Mouse (Mus musculus): Measurements from ENCODE around the gene Cyb561a3. TPM values are rescaled to one million over a fixed set of nuclear protein-coding genes. Genes with fewer than 3 reads are reported as not detected.
"Not testable (repeated sequence)": the region's sequence is repeated elsewhere in the genome, so short reads cannot be mapped to it uniquely, and the experiment has no call there.

Gene Cyb561a3
- 12.8 and 14.3 TPM in 2 replicates for polyA plus RNA-seq (2014; fragmentation: Nextera tagmentation; extraction: Ambion mirVana)

DNA sequence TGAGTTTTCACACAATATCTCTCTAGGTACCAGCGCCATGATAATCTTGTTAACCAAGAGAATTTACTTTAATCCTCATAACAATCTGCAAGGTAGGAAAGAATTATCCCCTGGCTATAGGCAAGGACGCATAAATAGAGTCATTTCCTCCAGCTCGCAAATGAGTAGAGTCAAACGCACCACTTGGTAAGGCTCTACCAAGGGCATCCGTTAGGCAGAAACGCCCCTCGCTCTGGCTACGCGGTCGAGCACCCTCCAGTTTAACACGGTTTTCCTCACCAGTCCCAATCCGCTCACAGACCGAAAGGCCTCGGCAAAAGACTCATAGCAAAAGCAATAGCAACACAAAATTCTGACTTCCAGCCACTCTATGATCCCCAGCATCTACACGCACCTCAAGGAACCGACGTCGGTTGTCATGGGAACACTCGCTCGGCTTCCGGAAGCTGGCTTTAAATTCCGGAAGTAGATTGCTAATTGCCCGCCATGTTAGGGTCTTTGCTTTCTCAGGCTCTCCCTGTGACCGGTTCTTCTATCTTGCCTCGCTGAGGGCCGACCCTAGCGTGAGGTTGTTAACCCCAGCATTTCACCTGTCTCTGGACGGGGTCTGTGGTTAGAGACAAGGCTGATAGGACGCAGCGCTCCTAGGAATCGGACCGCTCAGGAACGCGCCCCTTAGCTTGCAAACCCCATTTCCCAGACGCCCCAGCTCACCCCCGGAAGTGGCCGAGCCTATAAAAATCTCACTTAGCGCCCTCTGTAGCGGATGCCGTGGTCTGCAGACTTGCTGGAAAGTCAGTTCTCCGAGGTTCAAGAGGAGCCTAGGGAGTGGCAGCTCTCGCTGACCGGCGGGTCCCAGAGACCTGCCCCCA, at the start of gene Cyb561a3, which contains the start of gene Tmem138:
TSS of gene Cyb561a3 (plus strand) at position 483 of the 872 bp plus-strand sequence.
TSS of gene Tmem138 (minus strand) at position 673 of the 872 bp plus-strand sequence.
- Histone ChIP-seq H3K36me3 (ENCODE audit: control insufficient read depth, insufficient read depth, low read length) (peaks cover 15% of the 10 kb centered on the region), H3K27me3 (ENCODE audit: control insufficient read depth, insufficient read depth, low read length) (no peaks in the 10 kb centered on the region), H3K4me1 (ENCODE audit: control insufficient read depth, insufficient read depth, low read length) (0 out of 2 replicates have a peak, but pooled peaks cover 10% of the 10 kb centered on the region), H3K9ac (ENCODE audit: low read depth, low read length) (peak within 1 kb of the TSS; percentile 79), H3K4me3 (ENCODE audit: low read depth, low read length) (peak within 1 kb of the TSS; percentile 54), H3K4me2 (peak within 1 kb of the TSS; percentile 85), H3K9me3 (replicated peaks; ENCODE audit: control insufficient read depth, low read length) (no peaks in the 10 kb centered on the region), H3K27ac (ENCODE audit: low read depth, low read length) (peak within 1 kb of the TSS; percentile 73)
- under 1% methylated on average over 44 of the region's 44 CpGs for WGBS (ENCODE audit: insufficient replicate concordance)
- ATAC-seq (replicated peaks; ENCODE audit: insufficient number of reproducible peaks, low FRiP score, low TSS enrichment), result peak; percentile 90

GRCm38 (mm10) chr19:10530082-10530481, 46.9 kb upstream of the Cyb561a3 start:
- Histone ChIP-seq H3K27me3 (ENCODE audit: control insufficient read depth, insufficient read depth, low read length) (no peaks in the 10 kb centered on the region), H3K4me2 (no peak overlapping the region), H3K9me3 (replicated peaks; ENCODE audit: control insufficient read depth, low read length) (no peaks in the 10 kb centered on the region), H3K27ac (ENCODE audit: low read depth, low read length) (no peak overlapping the region), H3K36me3 (ENCODE audit: control insufficient read depth, insufficient read depth, low read length) (peaks cover 7% of the 10 kb centered on the region), H3K9ac (ENCODE audit: low read depth, low read length) (no peak overlapping the region), H3K4me1 (ENCODE audit: control insufficient read depth, insufficient read depth, low read length) (peaks cover 10% of the 10 kb centered on the region), H3K4me3 (ENCODE audit: low read depth, low read length) (no peak overlapping the region)
- ATAC-seq (replicated peaks; ENCODE audit: insufficient number of reproducible peaks, low FRiP score, low TSS enrichment), result no peak
- WGBS (ENCODE audit: insufficient replicate concordance), result 95% methylated on average over 1 of the region's 1 CpGs

DNA sequence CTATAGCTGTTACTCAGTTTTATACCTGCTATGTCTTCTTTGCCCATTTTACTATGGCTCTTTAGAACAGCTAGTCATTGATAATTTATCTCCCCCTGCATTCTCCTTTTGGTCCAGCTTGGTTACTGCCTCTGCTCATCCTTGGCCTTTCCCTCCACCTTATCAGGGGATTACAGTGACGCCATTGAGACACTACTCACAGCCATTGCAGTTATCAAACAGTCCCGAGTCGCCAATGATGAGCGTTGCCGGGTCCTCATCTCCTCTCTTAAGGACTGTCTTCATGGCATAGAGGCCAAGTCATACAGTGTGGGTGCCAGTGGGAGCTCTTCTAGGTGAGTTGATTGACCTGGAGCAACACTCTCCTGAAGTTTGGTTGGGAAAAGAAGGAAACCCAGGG, 37.5 kb upstream of the Cyb561a3 start:
- Histone ChIP-seq H3K9ac (ENCODE audit: low read depth, low read length) (no peak overlapping the region), H3K9me3 (replicated peaks; ENCODE audit: control insufficient read depth, low read length) (no peaks in the 10 kb centered on the region), H3K27me3 (ENCODE audit: control insufficient read depth, insufficient read depth, low read length) (no peaks in the 10 kb centered on the region), H3K4me3 (ENCODE audit: low read depth, low read length) (no peak overlapping the region), H3K27ac (ENCODE audit: low read depth, low read length) (no peak overlapping the region), H3K4me2 (no peak overlapping the region), H3K4me1 (ENCODE audit: control insufficient read depth, insufficient read depth, low read length) (no peaks in the 10 kb centered on the region), H3K36me3 (ENCODE audit: control insufficient read depth, insufficient read depth, low read length) (peaks cover 42% of the 10 kb centered on the region)
- no peak for ATAC-seq (replicated peaks; ENCODE audit: insufficient number of reproducible peaks, low FRiP score, low TSS enrichment)
- 72% methylated on average over 5 of the region's 5 CpGs for WGBS (ENCODE audit: insufficient replicate concordance)

- Histone ChIP-seq H3K4me1 (ENCODE audit: control insufficient read depth, insufficient read depth, low read length) (peaks cover 11% of the 10 kb centered on the region), H3K4me2 (peak within 1 kb of the TSS; percentile 87), H3K4me3 (ENCODE audit: low read depth, low read length) (peak within 1 kb of the TSS; percentile 71), H3K27me3 (ENCODE audit: control insufficient read depth, insufficient read depth, low read length) (no peaks in the 10 kb centered on the region), H3K27ac (ENCODE audit: low read depth, low read length) (peak within 1 kb of the TSS; percentile 77), H3K9ac (ENCODE audit: low read depth, low read length) (peak within 1 kb of the TSS; percentile 86), H3K36me3 (ENCODE audit: control insufficient read depth, insufficient read depth, low read length) (peaks cover 1% of the 10 kb centered on the region; the same call in 1 of the 2 replicates), H3K9me3 (replicated peaks; ENCODE audit: control insufficient read depth, low read length) (no peaks in the 10 kb centered on the region)
- ATAC-seq (replicated peaks; ENCODE audit: insufficient number of reproducible peaks, low FRiP score, low TSS enrichment), result peak; percentile 92
- WGBS (ENCODE audit: insufficient replicate concordance), result 1% methylated on average over 43 of the region's 43 CpGs
Measured at GRCm38 (mm10) chr19:10555624-10556510, 21.1 kb upstream of the Cyb561a3 start, which contains the start of gene Tmem216. TSS of gene Tmem216 (minus strand) at chr19:10556238.

- no peaks in the 10 kb centered on the region for H3K27me3 ChIP-seq (ENCODE audit: control insufficient read depth, insufficient read depth, low read length)
- no peak overlapping the region for H3K4me2 ChIP-seq
- H3K4me1 ChIP-seq (ENCODE audit: control insufficient read depth, insufficient read depth, low read length), result peaks cover 16% of the 10 kb centered on the region
- no peak overlapping the region for H3K9ac ChIP-seq (ENCODE audit: low read depth, low read length)
- no peak overlapping the region for H3K4me3 ChIP-seq (ENCODE audit: low read depth, low read length)
- H3K27ac ChIP-seq (ENCODE audit: low read depth, low read length), result no peak overlapping the region
- no peaks in the 10 kb centered on the region for H3K9me3 ChIP-seq (replicated peaks; ENCODE audit: control insufficient read depth, low read length)
- 57% methylated on average over 2 of the region's 2 CpGs for WGBS (ENCODE audit: insufficient replicate concordance)
- ATAC-seq (replicated peaks; ENCODE audit: insufficient number of reproducible peaks, low FRiP score, low TSS enrichment), result no peak
- no peaks in the 10 kb centered on the region for H3K36me3 ChIP-seq (ENCODE audit: control insufficient read depth, insufficient read depth, low read length)
Measured at GRCm38 (mm10) chr19:10557001-10557400, 20.0 kb upstream of the Cyb561a3 start.

GRCm38 (mm10) chr19:10557430-10557829, 19.5 kb upstream of the Cyb561a3 start:
- no peaks in the 10 kb centered on the region for H3K36me3 ChIP-seq (ENCODE audit: control insufficient read depth, insufficient read depth, low read length)
- no peak for ATAC-seq (replicated peaks; ENCODE audit: insufficient number of reproducible peaks, low FRiP score, low TSS enrichment)
- no peaks in the 10 kb centered on the region for H3K9me3 ChIP-seq (replicated peaks; ENCODE audit: control insufficient read depth, low read length)
- no peak overlapping the region for H3K4me3 ChIP-seq (ENCODE audit: low read depth, low read length)
- WGBS (ENCODE audit: insufficient replicate concordance), result 77% methylated on average over 2 of the region's 2 CpGs
- H3K4me1 ChIP-seq (ENCODE audit: control insufficient read depth, insufficient read depth, low read length), result peaks cover 16% of the 10 kb centered on the region
- no peak overlapping the region for H3K4me2 ChIP-seq
- no peak overlapping the region for H3K27ac ChIP-seq (ENCODE audit: low read depth, low read length)
- no peaks in the 10 kb centered on the region for H3K27me3 ChIP-seq (ENCODE audit: control insufficient read depth, insufficient read depth, low read length)
- no peak overlapping the region for H3K9ac ChIP-seq (ENCODE audit: low read depth, low read length)

- not testable (repeated sequence) for H3K9ac ChIP-seq (ENCODE audit: low read depth, low read length); H3K9me3 ChIP-seq (replicated peaks; ENCODE audit: control insufficient read depth, low read length); ATAC-seq (replicated peaks; ENCODE audit: insufficient number of reproducible peaks, low FRiP score, low TSS enrichment); H3K4me3 ChIP-seq (ENCODE audit: low read depth, low read length); H3K27ac ChIP-seq (ENCODE audit: low read depth, low read length); H3K4me2 ChIP-seq; H3K36me3 ChIP-seq (ENCODE audit: control insufficient read depth, insufficient read depth, low read length); H3K27me3 ChIP-seq (ENCODE audit: control insufficient read depth, insufficient read depth, low read length)
- H3K4me1 ChIP-seq (ENCODE audit: control insufficient read depth, insufficient read depth, low read length), result peaks cover 16% of the 10 kb centered on the region
- 70% methylated on average over 4 of the region's 4 CpGs for WGBS (ENCODE audit: insufficient replicate concordance)
Measured at GRCm38 (mm10) chr19:10557837-10558375, 19.1 kb upstream of the Cyb561a3 start.

DNA sequence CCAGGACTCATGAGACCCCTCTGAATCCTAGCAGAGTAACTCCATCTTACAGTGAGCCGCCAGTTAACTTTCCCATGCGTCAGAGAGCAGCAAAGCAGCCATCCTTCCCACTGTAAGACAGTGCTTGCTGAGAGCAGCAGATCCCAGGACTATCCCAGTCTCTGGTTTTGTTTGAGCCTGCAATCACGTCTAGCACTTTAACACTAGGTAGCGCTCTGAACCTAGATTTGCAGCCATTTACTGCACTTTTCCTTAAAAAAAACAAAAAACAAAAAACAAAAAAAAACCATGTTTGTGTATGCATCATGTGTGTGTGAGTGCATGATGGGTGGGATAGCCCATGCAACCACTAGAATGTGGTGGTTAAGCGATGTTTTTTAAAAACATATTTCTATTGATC, 16.9 kb upstream of the Cyb561a3 start:
- Histone ChIP-seq H3K9ac (ENCODE audit: low read depth, low read length) (no peak overlapping the region), H3K36me3 (ENCODE audit: control insufficient read depth, insufficient read depth, low read length) (no peaks in the 10 kb centered on the region), H3K4me1 (ENCODE audit: control insufficient read depth, insufficient read depth, low read length) (peaks cover 12% of the 10 kb centered on the region), H3K27ac (ENCODE audit: low read depth, low read length) (no peak overlapping the region), H3K27me3 (ENCODE audit: control insufficient read depth, insufficient read depth, low read length) (no peaks in the 10 kb centered on the region), H3K9me3 (replicated peaks; ENCODE audit: control insufficient read depth, low read length) (no peaks in the 10 kb centered on the region), H3K4me2 (no peak overlapping the region), H3K4me3 (ENCODE audit: low read depth, low read length) (no peak overlapping the region)
- ATAC-seq (replicated peaks; ENCODE audit: insufficient number of reproducible peaks, low FRiP score, low TSS enrichment), result no peak
- WGBS (ENCODE audit: insufficient replicate concordance), result 38% methylated on average over 5 of the region's 5 CpGs
